Mouse (Mus musculus) megakaryocyte-erythroid progenitor cell, adult 5-6 weeks (primary cell): ENCODE results near the gene Phrf1. TPM values are rescaled to one million over a fixed set of nuclear protein-coding genes. Genes with fewer than 3 reads are reported as not detected.
"Not testable (repeated sequence)": the region's sequence is repeated elsewhere in the genome, so short reads cannot be mapped to it uniquely, and the experiment has no call there.

Experiments
- ATAC-seq: replicated peaks from 2 replicates; pipeline ENCODE4 v1.8.0; 2016; ENCODE audit warnings: mild to moderate bottlenecking, inconsistent platforms; ENCODE audit not compliant: severe bottlenecking, poor library complexity, low FRiP score, low TSS enrichment
- total RNA-seq, 2 experiments: library from RNA; stranded (forward) in 1 of 2; stranded (reverse) in 1 of 2; fragments of 200-1000, 215-1000 nt in 1 of 2; fragments of >200 nt in 1 of 2; fragmentation: Nextera tagmentation in 1 of 2; gene quantifications; 2 replicates each; pipeline ENCODE4 v1.2.3; 2014 to 2017

The Phrf1 gene
- total RNA-seq, 2 experiments from 2014 or later = 79.3 to 119 TPM

DNA sequence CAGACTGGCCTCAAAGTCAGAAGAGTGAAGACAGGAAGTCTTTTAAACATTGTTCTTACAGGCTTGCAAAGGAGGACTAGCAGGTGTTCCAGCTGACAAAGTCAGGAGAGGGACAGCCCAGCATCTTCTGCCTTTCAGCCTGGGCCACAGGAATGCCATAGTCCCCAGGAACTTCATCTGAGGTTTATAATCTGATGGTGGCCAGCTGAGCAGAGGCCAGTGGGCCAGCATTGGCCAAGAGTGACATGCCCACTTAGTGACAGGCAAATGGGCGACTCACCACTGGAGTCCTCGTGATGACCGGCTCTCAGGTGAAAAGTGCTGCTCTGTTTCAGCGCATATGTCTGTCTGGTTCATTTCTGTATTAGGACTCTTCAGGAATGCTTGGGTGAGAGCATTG lies 2.0 kb downstream of the Phrf1 start:
- ATAC-seq = no peak

DNA sequence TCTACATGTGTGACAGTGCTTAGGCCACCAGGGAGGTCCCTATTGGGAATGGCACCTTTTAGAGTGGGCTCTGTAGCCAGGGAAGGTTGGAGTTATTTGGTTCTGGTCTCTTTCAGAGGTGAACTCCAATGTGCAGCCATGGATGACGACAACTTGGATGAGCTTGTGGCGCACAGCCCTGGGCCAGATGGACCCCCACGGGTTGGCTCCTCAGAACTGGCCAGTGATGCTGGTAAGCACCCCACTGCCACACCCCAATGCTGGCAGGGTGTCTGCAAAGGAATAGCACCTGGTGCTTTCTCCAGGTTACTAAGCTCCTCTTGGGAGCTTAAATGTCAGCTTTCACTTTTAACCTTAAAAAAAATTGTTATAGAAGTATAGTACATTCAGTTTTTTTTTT lies 2.5 kb downstream of the Phrf1 start:
- ATAC-seq = no peak

DNA sequence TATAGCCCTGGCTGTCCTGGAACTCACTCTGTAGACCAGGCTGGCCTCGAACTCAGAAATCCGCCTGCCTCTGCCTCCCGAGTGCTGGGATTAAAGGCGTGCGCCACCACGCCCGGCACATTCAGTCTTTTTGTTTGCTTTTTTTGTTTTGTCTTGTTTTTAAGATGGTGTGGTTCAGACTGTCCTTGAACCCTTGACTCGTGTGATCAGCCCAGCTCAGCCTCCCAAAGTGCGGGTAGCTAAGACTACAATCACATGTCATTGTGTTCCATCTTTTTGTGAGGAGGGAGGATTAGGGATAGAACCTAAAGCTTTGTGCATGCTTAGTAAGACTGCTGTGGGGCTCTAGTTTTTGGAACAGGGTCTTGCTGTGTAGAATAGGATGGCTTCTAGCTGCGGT lies 3.0 kb downstream of the Phrf1 start:
- no peak for ATAC-seq

DNA sequence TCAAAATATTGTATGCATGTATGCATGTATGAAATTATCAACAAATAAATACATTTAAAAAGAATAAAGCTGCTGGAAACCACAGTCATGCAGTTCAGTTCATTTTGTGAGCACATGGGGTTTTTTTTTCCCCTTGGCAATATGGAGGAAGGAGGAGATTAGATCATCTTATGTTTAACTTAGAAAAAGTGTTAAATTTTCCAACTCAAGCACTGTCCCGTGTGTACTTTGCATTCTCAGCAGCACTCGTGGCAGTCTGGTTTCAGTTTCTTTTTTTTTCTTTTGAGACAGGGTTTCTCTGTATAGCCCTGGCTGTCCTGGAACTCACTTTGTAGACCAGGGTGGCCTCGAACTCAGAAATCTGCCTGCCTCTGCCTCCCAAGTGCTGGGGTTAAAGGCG lies 21.9 kb downstream of the Phrf1 start:
- ATAC-seq = not testable (repeated sequence)

DNA sequence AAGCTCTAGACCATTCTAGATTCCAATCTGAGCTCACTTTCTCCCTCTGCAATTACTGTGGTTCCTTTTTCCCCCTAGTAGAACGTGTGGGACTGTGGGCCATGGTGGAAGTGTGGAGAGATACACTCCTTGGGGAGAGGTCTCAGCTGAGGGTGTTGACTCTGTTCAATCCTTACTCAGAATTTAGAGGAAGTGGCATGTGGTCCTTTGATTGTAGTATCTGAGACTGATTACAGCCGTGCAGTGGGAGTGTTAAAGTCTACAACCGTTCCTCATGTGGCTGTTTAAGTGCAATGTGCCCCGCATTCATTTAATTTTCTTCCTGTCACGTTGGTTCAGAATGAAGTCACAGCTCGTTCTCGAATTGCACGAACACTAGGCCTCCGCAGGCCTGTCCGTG lies 27.6 kb downstream of the Phrf1 start:
- ATAC-seq = no peak

DNA sequence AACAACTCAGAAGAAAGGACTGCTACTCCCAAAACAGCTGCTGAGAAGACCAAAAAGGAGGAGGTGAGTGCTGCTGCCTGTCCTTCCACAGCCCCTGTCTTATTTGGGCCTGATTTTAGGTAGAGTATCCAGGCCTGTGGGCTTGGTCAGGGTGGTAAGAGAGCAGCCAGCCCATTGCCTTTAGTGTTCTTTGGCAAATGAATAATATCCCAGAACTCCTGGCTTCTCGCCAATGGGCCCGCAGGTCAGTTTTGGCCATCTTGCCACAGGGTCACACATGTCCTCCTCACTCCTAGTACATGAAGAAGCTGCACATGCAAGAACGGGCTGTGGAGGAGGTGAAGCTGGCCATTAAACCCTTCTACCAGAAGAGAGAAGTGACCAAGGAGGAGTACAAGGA lies 32.9 kb downstream of the Phrf1 start:
- ATAC-seq = no peak

DNA sequence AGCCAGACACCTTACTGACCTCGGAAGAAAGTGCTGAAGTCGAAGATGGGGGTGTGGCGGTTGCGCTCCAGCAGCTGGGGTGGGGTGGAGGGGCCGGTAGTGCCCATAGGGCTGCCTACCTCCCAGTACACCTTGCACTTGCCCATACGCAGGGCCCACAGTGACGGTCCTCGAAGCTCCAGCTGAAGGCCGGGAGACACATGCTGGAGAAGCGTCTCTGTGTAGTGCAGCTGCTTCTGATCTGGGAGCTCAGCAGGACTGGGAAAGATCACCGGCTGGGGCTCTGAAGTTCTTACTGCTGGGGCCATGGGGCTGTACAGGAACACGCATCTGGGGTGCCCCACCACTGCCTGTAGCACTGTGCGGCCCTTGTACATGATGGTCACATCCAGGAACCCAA lies 35.1 kb downstream of the Phrf1 start:
- ATAC-seq = no peak

DNA sequence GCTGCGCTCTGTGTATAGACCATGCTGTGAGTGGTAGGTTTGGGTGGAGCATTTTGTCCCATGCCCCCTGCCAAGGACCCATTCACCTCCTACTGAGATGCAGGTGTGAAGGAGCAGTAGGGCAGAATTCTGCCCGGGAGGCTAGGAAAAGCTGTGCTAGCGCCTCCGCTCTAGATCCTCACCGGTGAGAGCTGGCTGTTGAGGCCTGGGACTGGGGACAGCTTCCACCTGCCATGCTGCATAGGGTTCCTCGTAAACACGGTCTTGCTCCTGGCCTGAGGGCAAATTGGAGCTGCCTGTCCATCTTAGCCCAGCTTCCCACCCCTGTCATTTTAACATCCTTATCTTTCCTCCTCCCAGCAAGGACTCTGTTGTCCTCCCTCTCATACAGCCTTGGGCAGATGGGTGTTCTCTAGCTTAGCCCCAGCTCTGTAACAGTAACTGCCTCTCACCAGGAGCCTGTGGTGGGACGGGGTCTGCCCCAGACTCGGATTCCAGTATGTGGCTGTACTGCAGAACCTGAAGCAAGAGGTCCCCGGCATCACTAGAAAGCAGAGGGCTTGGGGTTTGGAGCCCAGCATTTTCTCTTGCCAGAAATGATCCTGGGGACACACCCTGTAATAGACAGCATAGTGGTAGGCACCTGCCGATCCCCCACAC lies 35.6 kb downstream of the Phrf1 start:
- no peak for ATAC-seq

DNA sequence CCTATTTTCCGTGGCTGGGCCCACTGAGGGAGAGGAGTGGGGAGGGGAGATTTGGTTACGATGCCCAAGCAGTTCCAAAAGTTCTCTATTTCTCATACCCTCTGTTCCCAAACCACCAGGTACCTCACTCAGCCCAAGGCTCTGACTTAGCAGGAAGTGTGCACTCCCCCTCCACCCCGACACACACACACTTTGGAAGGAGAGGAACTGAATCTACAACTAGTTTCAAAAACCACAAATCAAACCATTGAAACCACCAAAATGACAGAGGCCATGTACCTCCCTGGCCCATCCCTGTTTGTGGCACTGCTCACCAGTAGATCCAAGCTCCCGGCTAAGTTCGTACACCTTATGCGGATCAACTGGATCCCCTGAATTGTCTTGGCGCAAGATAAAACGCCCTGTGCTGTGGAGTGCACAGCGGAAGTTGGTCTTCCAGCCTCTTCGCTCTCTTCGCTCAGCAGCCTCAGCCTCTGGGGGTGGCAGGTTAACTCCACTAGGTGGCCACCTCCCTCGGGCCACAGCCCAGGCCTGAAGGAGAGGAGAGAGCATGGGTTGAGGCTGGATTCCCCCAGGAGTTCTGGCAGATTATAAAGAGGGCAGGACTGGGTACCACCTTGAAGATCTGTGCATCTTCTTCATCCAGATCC lies 36.3 kb downstream of the Phrf1 start:
- peak; percentile 73 for ATAC-seq

DNA sequence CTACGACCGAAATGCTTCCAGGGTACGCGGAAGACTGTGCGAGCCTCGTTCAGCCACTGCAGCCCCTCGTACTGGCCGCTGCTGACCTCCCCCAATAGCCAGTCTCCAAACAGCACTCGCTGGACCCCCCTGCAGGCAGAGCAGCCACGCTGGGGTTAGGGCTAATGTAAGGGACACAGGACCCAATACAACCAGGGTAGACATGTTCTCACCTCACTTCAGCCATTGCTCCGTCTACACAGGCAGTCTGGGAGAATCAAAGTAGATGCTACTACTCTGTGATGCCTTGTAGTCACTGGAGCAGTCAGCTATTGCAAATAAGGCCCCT lies 36.8 kb downstream of the Phrf1 start:
- ATAC-seq = peak; percentile 17; the same call in 1 of the 2 replicates

DNA sequence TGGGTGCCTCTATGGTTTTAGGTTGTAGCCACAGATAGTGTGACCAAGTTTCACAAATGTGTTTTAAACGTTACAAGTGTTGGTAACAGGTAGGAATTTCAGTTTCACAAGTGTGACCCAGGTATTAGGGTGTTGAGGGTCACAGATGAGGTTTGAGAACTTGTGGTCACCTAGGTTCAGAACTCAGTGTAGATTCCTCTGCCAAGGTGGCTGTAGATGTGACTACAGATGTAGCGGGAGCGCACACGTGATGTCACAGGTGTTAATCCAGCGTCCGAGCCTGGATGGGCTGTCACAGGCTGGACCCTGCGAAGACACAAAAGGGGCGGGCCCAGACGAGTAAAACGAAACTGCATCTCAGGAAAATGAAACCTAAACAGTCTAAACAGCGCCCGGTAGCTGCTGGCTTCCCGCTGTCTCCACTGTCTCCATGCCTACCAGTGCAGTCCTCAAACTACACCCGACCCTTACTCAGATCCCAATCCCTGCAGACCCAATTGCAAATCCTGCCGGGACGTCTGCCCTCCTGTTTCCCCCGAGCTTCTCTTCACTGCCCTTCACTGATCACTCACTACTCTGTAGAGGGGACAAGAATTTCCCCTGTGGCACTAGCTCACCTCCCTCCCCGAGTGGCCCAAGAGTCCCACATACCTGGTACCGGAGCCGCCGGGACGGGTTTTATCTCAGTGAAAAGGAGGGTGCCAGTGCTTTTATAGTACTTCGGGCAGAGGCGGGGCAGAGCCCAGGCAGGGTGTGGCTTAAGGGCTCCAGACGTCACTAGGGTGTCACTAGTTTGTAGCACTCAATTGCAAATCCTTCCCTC lies 37.4 kb downstream of the Phrf1 start, which contains the start of gene Irf7:
TSS of gene Irf7 (minus strand) at position 743 of the 823 bp plus-strand sequence.
- ATAC-seq = peak; percentile 77

DNA sequence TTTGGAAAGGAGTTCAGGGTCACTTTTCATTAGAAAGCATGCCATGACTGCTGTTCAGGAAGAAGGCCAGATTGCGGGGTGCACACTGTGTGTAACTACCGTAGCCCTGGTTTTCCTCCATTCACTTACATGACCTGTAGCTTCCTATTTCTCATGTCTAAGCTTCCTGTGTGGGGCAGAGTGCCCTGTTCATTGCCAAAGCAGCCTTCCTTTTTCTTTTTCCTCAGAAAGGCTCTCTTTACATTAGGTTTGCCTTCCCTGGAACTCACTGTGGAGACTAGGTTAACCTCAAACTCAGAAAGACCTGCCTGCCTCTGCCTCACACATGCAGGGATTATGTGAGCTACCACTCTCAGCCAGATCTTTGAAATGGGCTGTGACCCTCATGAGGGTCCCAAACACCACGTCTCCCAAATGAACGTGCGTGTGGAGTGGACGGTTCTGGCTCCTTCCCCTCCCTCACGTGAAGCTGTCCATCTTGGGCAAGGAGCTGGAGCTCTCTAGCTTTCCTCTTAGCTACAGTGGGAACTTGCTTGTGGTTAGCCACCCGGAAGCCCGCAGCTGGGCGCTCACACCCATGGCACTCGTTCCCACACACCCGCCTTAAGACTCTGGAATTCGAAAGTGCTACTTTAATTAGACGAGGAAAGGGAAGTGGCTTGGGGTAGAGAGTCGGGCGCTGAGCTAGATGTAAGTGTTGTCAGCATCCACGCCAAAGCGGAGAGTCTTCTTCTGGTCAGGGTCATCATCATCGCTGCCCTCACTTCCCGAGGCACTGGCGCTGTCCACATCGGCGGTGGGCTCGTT lies 40.1 kb downstream of the Phrf1 start:
- ATAC-seq = no peak

DNA sequence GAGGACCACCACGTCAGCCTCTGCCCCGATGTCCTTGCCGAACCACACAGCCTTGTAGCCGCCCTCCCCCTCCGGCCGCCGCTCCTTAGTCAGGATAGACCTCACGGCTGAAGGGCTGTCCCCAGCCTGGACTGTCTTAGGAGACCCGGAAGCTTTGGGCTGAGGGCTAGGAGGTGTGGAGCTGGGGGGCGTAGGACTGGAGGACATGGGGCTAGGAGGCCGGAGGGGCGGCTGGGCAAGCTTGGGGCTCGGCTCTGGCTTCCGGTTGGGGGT lies 40.6 kb downstream of the Phrf1 start:
- ATAC-seq = no peak

DNA sequence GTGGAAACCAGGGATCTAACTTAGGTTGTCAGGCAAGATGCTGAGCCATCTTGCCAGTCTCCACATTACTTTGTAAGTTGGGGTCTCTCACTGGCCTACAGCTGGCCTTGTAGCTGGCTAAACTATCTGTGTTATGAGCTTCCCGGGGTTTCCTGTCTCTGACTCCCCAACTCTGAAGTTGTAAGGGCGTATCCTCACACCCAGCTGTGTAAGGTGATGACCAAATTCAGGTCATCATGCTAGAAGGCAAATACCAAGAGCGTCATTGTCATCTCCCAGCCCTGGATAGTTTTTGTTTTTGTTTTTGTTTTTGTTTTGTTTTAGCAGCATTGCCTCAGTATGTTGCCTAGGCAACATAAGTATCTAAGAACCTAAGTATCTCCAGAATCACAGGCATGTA lies 42.0 kb downstream of the Phrf1 start:
- no peak for ATAC-seq

DNA sequence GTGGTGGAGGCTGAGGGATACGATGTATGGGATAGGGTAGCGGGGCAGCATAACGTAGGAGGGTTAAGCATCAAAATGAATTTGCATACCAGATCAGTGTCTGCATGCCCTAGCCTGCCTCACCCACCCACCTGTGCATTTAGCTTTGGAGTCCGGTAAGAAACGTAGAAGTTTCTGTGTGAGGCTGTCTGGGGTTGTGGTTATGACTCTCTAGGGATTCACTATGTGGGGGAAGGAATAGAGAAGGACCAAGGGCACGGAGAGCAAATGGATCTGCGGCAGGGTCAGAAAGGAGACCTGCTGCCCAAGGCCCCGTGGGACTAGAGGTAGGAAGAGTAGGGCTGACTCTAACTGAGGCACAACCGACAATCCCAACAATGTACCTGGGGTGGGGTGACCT lies 46.8 kb downstream of the Phrf1 start:
- ATAC-seq = no peak

DNA sequence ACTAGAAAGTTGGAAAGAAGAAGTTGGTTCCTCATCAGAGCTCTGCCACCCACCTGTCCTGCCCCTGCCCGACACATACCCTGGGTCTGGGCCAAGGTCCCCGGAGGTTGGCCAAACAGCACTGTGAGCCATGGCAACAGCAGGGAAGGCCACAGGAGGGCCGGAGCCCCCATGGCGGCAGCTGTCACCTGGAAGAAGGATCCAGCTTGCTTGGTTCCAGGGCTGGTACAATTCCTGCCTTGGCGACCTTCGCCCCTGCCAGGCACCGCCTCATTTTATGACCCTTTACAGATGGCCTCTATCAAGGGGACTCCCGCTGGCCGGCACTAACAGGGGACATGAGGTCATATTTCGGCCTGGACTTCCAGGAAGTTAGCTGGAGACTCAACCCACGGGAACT lies 48.0 kb downstream of the Phrf1 start, which contains the start of gene Cdhr5:
TSS of gene Cdhr5 (minus strand) at position 241 of the 400 bp plus-strand sequence.
- no peak for ATAC-seq

DNA sequence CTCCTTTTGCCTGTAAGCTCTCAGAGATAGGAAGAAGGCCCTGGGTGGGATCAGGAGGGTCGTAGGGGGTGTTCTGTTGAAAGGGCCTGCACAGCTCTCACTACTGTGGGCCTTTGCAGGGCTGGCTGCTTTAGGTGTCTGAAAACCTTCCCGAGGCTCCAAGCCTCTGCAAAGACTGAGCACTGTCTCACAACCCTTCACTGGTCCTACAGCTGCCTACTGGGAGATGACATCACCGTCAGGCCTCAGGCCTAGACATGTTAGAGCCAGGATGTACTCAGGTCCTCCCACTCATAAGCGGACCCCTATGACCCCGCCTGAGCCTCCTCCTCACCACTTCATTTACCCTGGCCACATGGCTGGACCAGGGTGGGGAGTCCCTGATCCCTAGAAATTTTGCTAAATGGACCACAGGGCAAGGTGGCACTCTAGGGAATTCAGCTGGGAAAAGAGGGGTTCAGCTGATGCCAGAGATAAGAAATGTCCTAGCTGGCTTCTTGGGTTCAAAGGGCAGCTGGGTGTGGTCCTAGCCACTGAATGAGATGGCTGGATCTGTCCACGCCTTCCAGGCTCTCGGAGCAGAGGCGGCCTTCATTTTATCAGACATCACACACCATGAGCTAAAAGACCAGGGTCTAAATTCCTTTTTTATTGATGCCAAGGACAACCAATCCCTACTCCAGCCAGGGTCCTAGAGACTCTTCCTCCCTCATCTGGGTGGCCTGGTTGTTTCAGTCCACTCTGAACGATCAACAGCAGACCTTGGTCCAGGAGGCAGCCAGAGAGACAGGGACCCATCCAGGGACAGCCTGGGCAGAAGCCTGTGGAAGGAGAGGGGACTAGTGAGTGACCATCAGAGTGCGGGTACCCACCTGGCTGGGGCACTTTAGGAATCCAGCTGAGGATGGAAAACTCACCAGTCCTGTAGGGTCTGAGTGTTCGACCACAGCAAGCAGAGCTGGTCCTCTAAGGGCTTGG lies 49.4 kb downstream of the Phrf1 start:
- ATAC-seq = no peak

DNA sequence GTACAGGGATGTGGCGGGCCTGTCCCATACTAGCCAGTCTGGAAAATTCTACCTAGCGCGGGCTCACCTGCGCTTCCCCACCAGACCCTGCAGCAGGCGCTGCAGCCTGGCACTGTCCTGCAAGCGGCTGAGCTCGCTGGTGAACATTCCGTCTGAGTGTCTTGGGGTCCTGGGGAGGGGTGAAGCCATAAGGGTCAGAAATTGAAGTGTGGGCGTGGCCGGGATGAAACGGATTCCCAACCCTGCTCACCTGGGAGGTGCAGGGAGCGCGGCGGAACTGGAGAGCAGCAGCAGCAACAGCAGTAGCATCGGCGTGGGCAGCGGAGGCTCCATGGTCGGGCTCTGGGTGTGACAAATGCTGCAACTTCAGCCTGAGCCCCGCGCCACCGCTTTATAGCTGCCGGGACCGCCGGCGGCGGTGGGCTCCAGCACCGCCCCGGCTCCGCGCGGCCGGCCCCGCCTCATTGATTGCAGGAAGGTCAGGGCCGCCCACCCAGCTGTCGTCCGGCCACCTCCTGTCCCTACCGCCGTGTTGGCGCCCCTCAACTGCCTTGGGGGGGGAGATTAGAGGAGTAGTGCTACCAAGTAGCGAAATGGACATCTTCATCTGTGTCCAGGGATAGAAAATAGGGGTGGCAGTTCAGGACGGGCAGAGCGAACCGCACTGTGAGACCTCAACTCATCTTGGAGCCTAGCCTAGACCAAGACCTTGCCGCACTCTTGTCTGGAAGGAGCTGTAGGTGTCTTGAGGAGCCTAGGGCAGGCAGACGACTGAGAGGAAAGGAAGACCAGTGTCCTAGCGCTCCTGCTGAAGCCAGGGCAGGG lies 50.4 kb downstream of the Phrf1 start, which contains the start of gene Sct:
TSS of gene Sct (minus strand) at position 368 of the 825 bp plus-strand sequence.
- ATAC-seq = peak; percentile 29
